Mouse (Mus musculus) midbrain, embryonic 16.5 days (tissue): ENCODE measurements around the gene Chtf18. TPM values are rescaled to one million over a fixed set of nuclear protein-coding genes. Genes with fewer than 3 reads are reported as not detected.

Experiments
- ATAC-seq: fragments of 200-750 bp; cut with Nextera tagmentation; 2 replicates; pipeline ENCODE4 v1.8.0; 2017; ENCODE audit warnings: moderate TSS enrichment
- H3K27ac ChIP-seq: fragments of 300-500 bp; sonication (generic); 2 replicates; pipeline ENCODE4 v1.5.1; 2014; ENCODE audit warnings: mild to moderate bottlenecking, low read length, mixed read lengths
- H3K27me3 ChIP-seq: fragments of 300-500 bp; sonication (generic); 2 replicates; pipeline ENCODE4 v1.6.1; 2014; ENCODE audit warnings: low read depth, low read length, mixed read lengths; ENCODE audit not compliant: control insufficient read depth, insufficient read depth
- H3K36me3 ChIP-seq: fragments of 300-500 bp; sonication (generic); 2 replicates; pipeline ENCODE4 v1.6.1; 2014; ENCODE audit warnings: mild to moderate bottlenecking, low read length, moderate library complexity, mixed read lengths; ENCODE audit not compliant: control insufficient read depth, insufficient read depth
- H3K4me1 ChIP-seq: fragments of 300-500 bp; sonication (generic); 2 replicates; pipeline ENCODE4 v1.6.1; 2014; ENCODE audit warnings: mild to moderate bottlenecking, low read length, mixed read lengths; ENCODE audit not compliant: control insufficient read depth, insufficient read depth
- H3K4me2 ChIP-seq: fragments of 300-500 bp; sonication (generic); 2 replicates; pipeline ENCODE4 v1.6.1; 2014; ENCODE audit warnings: mild to moderate bottlenecking, low read length, mixed read lengths
- H3K4me3 ChIP-seq: fragments of 300-500 bp; sonication (generic); 2 replicates; pipeline ENCODE4 v1.5.1; 2014; ENCODE audit warnings: low read depth, mild to moderate bottlenecking, low read length, moderate library complexity, mixed read lengths
- H3K9ac ChIP-seq: fragments of 300-500 bp; sonication (generic); 2 replicates; pipeline ENCODE4 v1.6.1; 2014; ENCODE audit warnings: low read depth, low read length, mixed read lengths
- H3K9me3 ChIP-seq: fragments of 300-500 bp; sonication (generic); replicated peaks from 2 replicates; pipeline ENCODE4 v1.6.1; 2014; ENCODE audit warnings: mild to moderate bottlenecking, low read length, mixed read lengths; ENCODE audit not compliant: control insufficient read depth, poor library complexity, severe bottlenecking
- WGBS: fragments of 180-500 bp; shearing (Covaris S2); extraction: QIAGEN DNeasy Blood & Tissue Kit; methylation state at CpG from one replicate; pipeline ENCODE4 v1.1.7; 2014; 5-methylcytosine and 5-hydroxymethylcytosine counted together
- polyA plus RNA-seq: library from polyadenylated mRNA; unstranded; fragments of >200 nt; fragmentation: Nextera tagmentation; extraction: Ambion mirVana; gene quantifications from 2 replicates; pipeline ENCODE4 v1.2.1, GENCODE M21; 2015

The Chtf18 gene
- polyA plus RNA-seq, 1 experiment from 2014 or later = 4.7 TPM

DNA sequence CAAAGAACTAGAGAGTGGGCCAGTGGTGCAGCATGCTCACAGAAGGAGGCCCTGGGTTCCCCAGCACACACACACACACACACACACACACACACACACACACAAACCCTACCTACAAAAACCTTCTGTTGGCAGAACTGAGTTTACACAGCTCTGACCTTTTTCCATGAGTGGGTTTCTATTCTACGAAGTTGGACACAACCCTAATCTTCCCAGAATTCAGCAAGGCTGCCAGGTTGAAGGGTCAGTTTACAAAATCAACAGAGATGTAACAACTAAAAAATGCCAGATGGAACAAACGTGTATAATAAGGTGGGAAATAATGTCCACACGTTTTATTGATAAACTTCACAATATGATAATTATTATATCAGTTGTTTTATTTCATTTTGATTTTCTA lies 30.5 kb upstream of the Chtf18 start:
- no peak overlapping the region for H3K4me3 ChIP-seq
- 81% methylated on average over 3 of the region's 3 CpGs for WGBS
- H3K27ac ChIP-seq = no peak overlapping the region
- peaks cover 3% of the 10 kb centered on the region; the same call in 1 of the 2 replicates for H3K27me3 ChIP-seq
- H3K9me3 ChIP-seq = no peaks in the 10 kb centered on the region
- H3K9ac ChIP-seq = no peak overlapping the region
- H3K36me3 ChIP-seq = no peaks in the 10 kb centered on the region
- no peak for ATAC-seq
- H3K4me2 ChIP-seq = no peak overlapping the region
- H3K4me1 ChIP-seq = no peaks in the 10 kb centered on the region

DNA sequence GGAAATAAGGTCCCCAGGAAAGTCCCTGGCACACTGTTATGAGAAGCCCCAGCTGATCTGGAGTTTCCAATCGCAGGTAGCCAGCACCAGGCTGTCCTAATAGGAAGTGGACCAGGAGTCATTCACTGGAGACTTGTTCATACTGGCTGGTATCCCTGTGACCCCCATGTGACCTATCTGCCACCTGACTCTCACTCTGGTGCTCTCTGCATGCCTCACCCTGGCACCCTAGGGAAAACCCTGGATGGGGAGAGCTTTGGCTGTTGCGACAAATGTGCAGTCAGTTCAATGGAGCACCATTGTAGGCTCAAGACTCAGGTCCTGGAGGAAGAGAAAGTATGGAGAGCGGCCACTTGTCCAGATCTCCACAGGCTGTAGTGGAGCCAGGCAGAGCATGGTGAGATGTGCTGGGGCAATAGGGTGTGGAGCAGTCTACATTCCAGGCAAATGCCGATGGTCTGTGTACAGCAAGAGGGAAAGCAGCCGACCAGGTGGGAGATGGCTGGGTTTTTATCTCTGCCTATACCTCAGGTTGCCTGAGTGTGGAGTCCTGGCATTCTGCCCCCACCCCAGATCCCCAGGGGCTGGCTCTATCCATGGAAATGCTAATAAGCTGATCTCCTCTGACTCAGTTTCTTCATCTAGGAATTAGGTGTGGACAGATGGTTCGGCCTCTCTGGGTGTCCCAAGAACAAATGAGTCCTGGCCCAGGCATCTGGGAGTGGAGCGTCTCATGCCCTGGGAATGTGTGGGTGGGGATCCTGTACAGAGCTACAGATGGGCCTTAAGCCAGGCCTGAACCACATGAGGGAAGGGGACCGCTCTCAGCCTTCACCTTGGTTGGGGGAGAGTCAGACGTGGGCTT lies 29.4 kb upstream of the Chtf18 start:
- H3K9me3 ChIP-seq = no peaks in the 10 kb centered on the region
- no peak overlapping the region for H3K4me2 ChIP-seq
- 84% methylated on average over 9 of the region's 9 CpGs for WGBS
- H3K9ac ChIP-seq = no peak overlapping the region
- H3K27ac ChIP-seq = no peak overlapping the region
- no peak overlapping the region for H3K4me3 ChIP-seq
- ATAC-seq = no peak
- peaks cover 3% of the 10 kb centered on the region; the same call in 1 of the 2 replicates for H3K27me3 ChIP-seq
- peaks cover 1% of the 10 kb centered on the region; the same call in 1 of the 2 replicates for H3K4me1 ChIP-seq
- no peaks in the 10 kb centered on the region for H3K36me3 ChIP-seq

DNA sequence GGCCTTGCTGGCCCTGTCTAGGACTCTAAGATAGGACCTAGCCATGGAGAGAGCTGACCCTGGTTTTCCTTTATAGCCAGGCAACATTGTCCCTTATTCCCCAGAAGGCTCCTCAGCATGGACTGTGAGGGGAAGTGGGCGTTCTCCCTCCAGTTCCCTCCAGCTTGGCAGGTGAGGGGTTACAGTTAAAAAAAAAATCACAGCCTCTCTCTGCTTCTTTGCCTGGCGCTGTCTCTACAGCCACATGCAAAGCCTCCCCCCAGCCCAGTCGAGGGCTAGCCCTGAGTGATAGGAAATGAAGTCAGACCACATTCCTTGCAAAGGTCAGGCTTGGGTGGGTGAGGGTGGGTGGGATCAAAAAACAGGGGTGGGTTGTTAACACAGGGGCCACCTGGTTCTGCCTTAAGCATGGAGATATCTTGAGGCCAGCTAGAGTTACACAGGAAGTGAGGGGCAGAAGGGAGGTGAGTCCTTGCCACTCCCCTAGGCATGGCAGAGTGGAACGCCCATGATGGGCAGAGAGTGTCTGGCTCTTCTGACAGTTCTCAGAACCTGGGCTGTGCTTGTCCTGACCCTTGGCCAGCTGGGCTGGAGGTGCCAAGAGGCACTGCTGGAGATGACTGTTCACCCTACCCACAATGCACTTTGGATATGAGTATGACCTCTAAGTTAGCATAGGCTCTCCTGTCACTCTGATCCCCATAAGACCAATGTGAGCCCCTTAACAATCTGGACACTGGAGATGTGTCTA lies 28.6 kb upstream of the Chtf18 start:
- H3K9ac ChIP-seq = no peak overlapping the region
- no peaks in the 10 kb centered on the region for H3K9me3 ChIP-seq
- H3K27ac ChIP-seq = no peak overlapping the region
- no peak overlapping the region for H3K4me3 ChIP-seq
- ATAC-seq = no peak
- H3K36me3 ChIP-seq = no peaks in the 10 kb centered on the region
- H3K27me3 ChIP-seq = peaks cover 3% of the 10 kb centered on the region; the same call in 1 of the 2 replicates
- 74% methylated on average over 4 of the region's 4 CpGs for WGBS
- no peak overlapping the region for H3K4me2 ChIP-seq
- peaks cover 4% of the 10 kb centered on the region; the same call in 1 of the 2 replicates for H3K4me1 ChIP-seq

DNA sequence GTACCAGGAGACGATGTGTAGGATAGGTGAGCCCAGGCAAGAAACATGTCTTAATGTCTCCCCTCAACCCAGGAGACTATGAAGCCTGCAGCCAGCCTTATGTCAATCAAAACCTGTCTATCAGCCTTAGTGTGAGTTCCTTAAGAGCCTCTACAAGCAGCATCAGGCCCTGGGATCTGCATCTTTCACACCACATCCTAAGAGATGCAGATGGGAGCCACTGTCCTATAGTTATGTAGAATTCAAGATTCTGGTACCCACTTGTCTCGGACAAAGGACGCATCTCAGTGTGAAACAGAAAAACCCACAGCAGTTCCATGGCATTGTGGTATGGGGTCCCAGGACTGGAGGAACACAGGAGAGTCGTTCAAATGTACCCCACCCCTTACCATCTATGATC lies 27.9 kb upstream of the Chtf18 start:
- H3K9ac ChIP-seq = no peak overlapping the region
- H3K4me1 ChIP-seq = peaks cover 4% of the 10 kb centered on the region; the same call in 1 of the 2 replicates
- 76% methylated on average over 4 of the region's 4 CpGs for WGBS
- no peaks in the 10 kb centered on the region for H3K9me3 ChIP-seq
- H3K27me3 ChIP-seq = 0 out of 2 replicates have a peak, but pooled peaks cover under 1% of the 10 kb centered on the region
- ATAC-seq = no peak
- no peak overlapping the region for H3K4me2 ChIP-seq
- H3K4me3 ChIP-seq = no peak overlapping the region
- H3K27ac ChIP-seq = no peak overlapping the region
- H3K36me3 ChIP-seq = no peaks in the 10 kb centered on the region

DNA sequence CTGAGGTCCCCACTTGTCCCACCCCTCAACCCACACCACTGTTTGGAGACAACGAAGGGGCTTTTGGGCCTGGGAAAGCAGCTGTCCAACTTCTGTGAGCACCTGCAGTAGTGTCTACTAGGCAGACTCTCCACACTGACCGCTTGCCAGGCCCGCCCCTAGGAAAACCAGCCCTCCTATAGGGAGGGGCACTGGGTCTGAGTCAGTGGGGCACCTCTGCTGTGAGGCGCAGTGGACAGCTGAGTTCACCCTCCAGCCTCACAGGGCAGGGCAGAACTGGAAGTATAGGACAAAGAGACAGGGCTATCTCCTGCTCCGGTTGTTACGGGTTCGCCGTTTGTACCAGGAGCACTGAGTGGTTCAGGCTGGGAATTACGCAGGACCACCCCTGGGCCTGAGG lies 27.0 kb upstream of the Chtf18 start, which contains the start of gene Msln:
TSS of gene Msln (minus strand) at position 138 of the 400 bp plus-strand sequence.
- H3K9me3 ChIP-seq = no peaks in the 10 kb centered on the region
- WGBS = 84% methylated on average over 9 of the region's 9 CpGs
- no peak within 1 kb of the TSS for H3K4me3 ChIP-seq
- no peak for ATAC-seq
- H3K27me3 ChIP-seq = no peaks in the 10 kb centered on the region
- H3K4me2 ChIP-seq = no peak within 1 kb of the TSS
- peaks cover 4% of the 10 kb centered on the region; the same call in 1 of the 2 replicates for H3K4me1 ChIP-seq
- no peak within 1 kb of the TSS for H3K9ac ChIP-seq
- H3K36me3 ChIP-seq = no peaks in the 10 kb centered on the region
- H3K27ac ChIP-seq = no peak within 1 kb of the TSS

DNA sequence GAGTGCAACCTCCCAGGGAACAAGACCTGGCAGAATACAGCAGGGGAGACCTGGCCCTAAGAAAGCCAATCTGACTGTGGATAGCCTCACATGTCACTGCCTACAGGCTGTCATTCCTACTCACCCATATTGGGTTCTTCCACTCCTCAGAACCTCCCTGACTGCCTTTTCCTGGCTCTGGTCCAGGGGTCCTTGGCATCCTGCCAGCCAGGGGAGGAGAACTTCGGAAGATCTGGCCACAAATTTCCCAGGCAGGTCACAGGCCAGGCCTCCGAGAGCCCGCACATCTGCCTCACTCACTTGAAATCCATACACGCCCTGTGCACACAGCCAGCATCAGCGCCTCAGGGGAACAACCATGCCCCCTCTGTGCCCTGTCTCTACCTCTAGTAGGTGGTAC lies 24.2 kb upstream of the Chtf18 start:
- Histone ChIP-seq H3K9ac (no peak overlapping the region), H3K4me3 (no peak overlapping the region), H3K4me2 (no peak overlapping the region), H3K27me3 (no peaks in the 10 kb centered on the region), H3K27ac (no peak overlapping the region), H3K4me1 (peaks cover 4% of the 10 kb centered on the region; the same call in 1 of the 2 replicates), H3K36me3 (no peaks in the 10 kb centered on the region), H3K9me3 (no peaks in the 10 kb centered on the region)
- ATAC-seq = no peak
- WGBS = 44% methylated on average over 5 of the region's 5 CpGs

DNA sequence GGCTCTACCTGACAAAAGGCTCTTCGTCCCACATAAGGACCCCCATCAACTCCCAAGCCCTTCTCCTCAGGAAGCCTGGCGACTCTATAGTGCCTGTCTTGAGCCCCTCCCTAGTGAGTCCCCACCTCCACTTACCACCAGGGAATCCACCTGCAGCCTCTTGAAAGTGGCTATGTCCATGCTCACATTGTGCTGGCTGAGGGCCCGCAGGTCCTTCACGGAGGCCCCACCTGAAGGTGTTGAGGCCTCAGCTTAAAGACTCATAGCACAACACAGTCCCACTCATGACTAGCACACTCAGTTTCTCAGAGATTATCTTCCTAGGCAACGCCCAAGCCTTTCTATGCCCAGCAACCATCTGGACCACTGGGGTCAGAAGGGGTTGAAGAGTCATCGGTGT lies 22.1 kb upstream of the Chtf18 start:
- no peak overlapping the region for H3K9ac ChIP-seq
- H3K4me2 ChIP-seq = no peak overlapping the region
- H3K9me3 ChIP-seq = no peaks in the 10 kb centered on the region
- no peaks in the 10 kb centered on the region for H3K27me3 ChIP-seq
- no peaks in the 10 kb centered on the region for H3K36me3 ChIP-seq
- H3K27ac ChIP-seq = no peak overlapping the region
- no peak for ATAC-seq
- 92% methylated on average over 6 of the region's 6 CpGs for WGBS
- H3K4me3 ChIP-seq = no peak overlapping the region
- H3K4me1 ChIP-seq = peaks cover 4% of the 10 kb centered on the region; the same call in 1 of the 2 replicates

DNA sequence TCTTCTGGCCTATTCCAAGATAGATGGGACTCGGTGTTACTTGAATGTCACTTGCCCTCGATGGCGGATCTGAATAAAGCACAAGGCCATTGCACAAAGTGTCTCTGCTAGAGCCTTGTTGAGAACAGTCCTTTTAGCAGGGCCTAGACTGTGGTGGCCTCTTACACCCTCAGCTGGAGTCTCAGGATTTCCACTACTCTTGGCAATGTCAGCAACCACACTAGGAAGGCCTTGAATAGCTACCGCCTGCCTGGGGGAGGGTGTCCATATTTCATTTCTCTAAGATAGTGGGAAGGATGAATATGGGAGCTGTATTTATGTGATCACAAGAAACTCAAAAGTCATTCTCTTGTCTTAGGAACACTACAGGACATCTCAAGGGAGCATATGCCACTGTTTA lies 21.0 kb upstream of the Chtf18 start:
- no peaks in the 10 kb centered on the region for H3K36me3 ChIP-seq
- WGBS = 96% methylated on average over 4 of the region's 4 CpGs
- H3K4me3 ChIP-seq = no peak overlapping the region
- no peaks in the 10 kb centered on the region for H3K9me3 ChIP-seq
- ATAC-seq = no peak
- H3K4me2 ChIP-seq = no peak overlapping the region
- no peaks in the 10 kb centered on the region for H3K27me3 ChIP-seq
- no peak overlapping the region for H3K9ac ChIP-seq
- H3K4me1 ChIP-seq = peaks cover 4% of the 10 kb centered on the region; the same call in 1 of the 2 replicates
- H3K27ac ChIP-seq = no peak overlapping the region

DNA sequence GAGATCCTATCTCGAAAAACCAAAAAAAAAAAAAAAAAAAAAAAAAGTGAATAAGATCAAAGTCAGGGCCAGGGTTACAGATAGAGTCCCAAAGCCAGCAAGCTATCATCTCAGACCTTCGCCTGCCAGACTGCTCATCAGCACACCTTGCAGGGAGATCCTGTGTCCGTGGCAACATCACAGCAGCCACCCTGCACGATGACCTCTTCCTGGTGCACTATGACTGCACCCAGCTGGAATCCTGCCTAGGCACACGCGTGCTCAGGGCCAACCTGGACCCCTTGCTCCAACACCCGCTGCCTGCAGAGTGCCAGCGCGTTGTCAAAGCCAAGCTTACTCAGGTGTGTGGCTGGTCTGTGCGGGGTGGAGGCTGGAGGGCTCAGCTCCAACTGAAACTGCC lies 17.1 kb upstream of the Chtf18 start:
- 83% methylated on average over 10 of the region's 10 CpGs for WGBS
- Histone ChIP-seq H3K36me3 (no peaks in the 10 kb centered on the region), H3K4me2 (no peak overlapping the region), H3K4me3 (no peak overlapping the region), H3K27ac (no peak overlapping the region), H3K27me3 (no peaks in the 10 kb centered on the region), H3K4me1 (no peaks in the 10 kb centered on the region), H3K9me3 (no peaks in the 10 kb centered on the region), H3K9ac (no peak overlapping the region)
- no peak for ATAC-seq
